Mouse (Mus musculus) liver, postnatal 0 days (tissue): ENCODE results near the gene Slc7a11.

ENCODE experiments used
- CTCF ChIP-seq: sonication (generic); IDR thresholded peaks from 2 replicates; pipeline ENCODE4 v1.5.1; 2016; ENCODE audit warnings: antibody characterized with exemption, low read depth
- EP300 ChIP-seq: IDR thresholded peaks from 2 replicates; pipeline ENCODE4 v1.6.1; 2016; ENCODE audit warnings: antibody characterized with exemption, low read depth, mild to moderate bottlenecking

- TF ChIP-seq EP300 (no peak), CTCF (no peak)
Measured at GRCm38 (mm10) chr3:49944783-49945182, 498.6 kb downstream of the Slc7a11 start.
